Mouse (Mus musculus) forebrain, embryonic 16.5 days (tissue): Measurements from ENCODE around the gene Abce1. TPM values are rescaled to one million over a fixed set of nuclear protein-coding genes. Genes with fewer than 3 reads are reported as not detected.
"Not testable (repeated sequence)": the region's sequence is repeated elsewhere in the genome, so short reads cannot be mapped to it uniquely, and the experiment has no call there.

ENCODE experiments used
- ATAC-seq: fragments of 200-750 bp; cut with Nextera tagmentation; 2 replicates; pipeline ENCODE4 v1.8.0; 2017; ENCODE audit warnings: mild to moderate bottlenecking, moderate library complexity
- H3K27ac ChIP-seq: fragments of 300-500 bp; sonication (generic); 2 replicates; pipeline ENCODE4 v1.5.1; 2014; ENCODE audit warnings: low read length, control low read depth
- H3K27me3 ChIP-seq: fragments of 300-500 bp; sonication (generic); replicated peaks from 2 replicates; pipeline ENCODE4 v1.6.1; 2014; ENCODE audit warnings: low read length; ENCODE audit not compliant: control insufficient read depth, insufficient read depth
- H3K36me3 ChIP-seq: fragments of 300-500 bp; sonication (generic); 2 replicates; pipeline ENCODE4 v1.6.1; 2014; ENCODE audit not compliant: control insufficient read depth, insufficient read depth
- H3K4me1 ChIP-seq: fragments of 300-500 bp; sonication (generic); replicated peaks from 2 replicates; pipeline ENCODE4 v1.6.1; 2014; ENCODE audit warnings: low read length; ENCODE audit not compliant: control insufficient read depth, insufficient read depth
- H3K4me2 ChIP-seq: fragments of 300-500 bp; sonication (generic); 2 replicates; pipeline ENCODE4 v1.6.1; 2014; ENCODE audit warnings: mild to moderate bottlenecking, low read length, control low read depth
- H3K4me3 ChIP-seq: fragments of 300-500 bp; sonication (generic); replicated peaks from 2 replicates; pipeline ENCODE4 v1.5.1; 2014; ENCODE audit warnings: mild to moderate bottlenecking, low read length, control low read depth
- H3K9ac ChIP-seq: fragments of 300-500 bp; sonication (generic); replicated peaks from 2 replicates; pipeline ENCODE4 v1.6.1; 2014; ENCODE audit warnings: low read depth, low read length, control low read depth
- H3K9me3 ChIP-seq: fragments of 300-500 bp; sonication (generic); 2 replicates; pipeline ENCODE4 v1.6.1; 2016; ENCODE audit warnings: low read length; ENCODE audit not compliant: control insufficient read depth
- WGBS: fragments of 180-500 bp; shearing (Covaris S2); extraction: QIAGEN DNeasy Blood & Tissue Kit; methylation state at CpG from one replicate; pipeline ENCODE4 v1.1.7; 2014; 5-methylcytosine and 5-hydroxymethylcytosine counted together
- polyA plus RNA-seq: library from polyadenylated mRNA; unstranded; fragments of >200 nt; fragmentation: Nextera tagmentation; extraction: Ambion mirVana; gene quantifications from 2 replicates; pipeline ENCODE4 v1.2.1, GENCODE M21; 2015

Abce1 gene
- polyA plus RNA-seq, 1 experiment from 2014 or later = 92.5 TPM

- no peaks in the 10 kb centered on the region for H3K9me3 ChIP-seq
- 57% methylated on average over 5 of the region's 6 CpGs for WGBS
- peaks cover 6% of the 10 kb centered on the region for H3K4me1 ChIP-seq
- no peak overlapping the region for H3K4me3 ChIP-seq
- H3K4me2 ChIP-seq = peak overlapping the region; percentile 42
- ATAC-seq = no peak
- no peaks in the 10 kb centered on the region for H3K27me3 ChIP-seq
- no peak overlapping the region for H3K9ac ChIP-seq
- H3K36me3 ChIP-seq = peaks cover 3% of the 10 kb centered on the region; the same call in 1 of the 2 replicates
- no peak overlapping the region for H3K27ac ChIP-seq
Measured at GRCm38 (mm10) chr8:79712676-79713075, 1.1 kb upstream of the Abce1 start.

- no peak for ATAC-seq
- Histone ChIP-seq H3K36me3 (peaks cover 27% of the 10 kb centered on the region), H3K27ac (no peak overlapping the region), H3K9me3 (no peaks in the 10 kb centered on the region), H3K4me3 (no peak overlapping the region), H3K27me3 (no peaks in the 10 kb centered on the region), H3K9ac (no peak overlapping the region), H3K4me2 (no peak overlapping the region), H3K4me1 (no peaks in the 10 kb centered on the region)
- WGBS = 95% methylated on average over 3 of the region's 3 CpGs
Measured at GRCm38 (mm10) chr8:79706687-79707086, 4.9 kb downstream of the Abce1 start.

GRCm38 (mm10) chr8:79692531-79692930 is 19.0 kb downstream of the Abce1 start:
- no peaks in the 10 kb centered on the region for H3K4me1 ChIP-seq
- WGBS = 81% methylated on average over 2 of the region's 2 CpGs
- no peaks in the 10 kb centered on the region for H3K9me3 ChIP-seq
- peaks cover 35% of the 10 kb centered on the region for H3K36me3 ChIP-seq
- H3K27ac ChIP-seq = no peak overlapping the region
- no peak overlapping the region for H3K9ac ChIP-seq
- no peak for ATAC-seq
- H3K27me3 ChIP-seq = no peaks in the 10 kb centered on the region
- H3K4me3 ChIP-seq = no peak overlapping the region
- H3K4me2 ChIP-seq = no peak overlapping the region

- peaks cover 39% of the 10 kb centered on the region for H3K36me3 ChIP-seq
- not testable (repeated sequence) for H3K9ac ChIP-seq, H3K4me3 ChIP-seq, H3K4me2 ChIP-seq, ATAC-seq, H3K27ac ChIP-seq, H3K9me3 ChIP-seq, H3K4me1 ChIP-seq, H3K27me3 ChIP-seq
- 96% methylated on average over 3 of the region's 5 CpGs for WGBS
Measured at GRCm38 (mm10) chr8:79685927-79686326, 25.6 kb downstream of the Abce1 start.

GRCm38 (mm10) chr8:79680965-79681364 is 30.6 kb downstream of the Abce1 start:
- H3K27ac ChIP-seq = no peak overlapping the region
- peak; percentile 41; the same call in 1 of the 2 replicates for ATAC-seq
- H3K27me3 ChIP-seq = no peaks in the 10 kb centered on the region
- no peaks in the 10 kb centered on the region for H3K9me3 ChIP-seq
- H3K9ac ChIP-seq = 0 out of 2 replicates have a peak overlapping the region, but pooled peaks have one; percentile 32
- 49% methylated on average over 2 of the region's 2 CpGs for WGBS
- peak overlapping the region; percentile 24 for H3K4me3 ChIP-seq
- H3K36me3 ChIP-seq = peaks cover 12% of the 10 kb centered on the region
- peaks cover 4% of the 10 kb centered on the region; the same call in 1 of the 2 replicates for H3K4me1 ChIP-seq
- peak overlapping the region; percentile 45 for H3K4me2 ChIP-seq

GRCm38 (mm10) chr8:79680555-79680954 is 31.0 kb downstream of the Abce1 start:
- Histone ChIP-seq H3K36me3 (peaks cover 12% of the 10 kb centered on the region), H3K9ac (0 out of 2 replicates have a peak overlapping the region, but pooled peaks have one; percentile 32), H3K27ac (no peak overlapping the region), H3K4me3 (peak overlapping the region; percentile 24), H3K27me3 (no peaks in the 10 kb centered on the region), H3K9me3 (no peaks in the 10 kb centered on the region), H3K4me1 (peaks cover 4% of the 10 kb centered on the region; the same call in 1 of the 2 replicates), H3K4me2 (peak overlapping the region; percentile 45)
- 12% methylated on average over 34 of the region's 34 CpGs for WGBS
- peak; percentile 43 for ATAC-seq

- not testable (repeated sequence) for H3K4me1 ChIP-seq, H3K36me3 ChIP-seq, H3K27me3 ChIP-seq, H3K4me3 ChIP-seq, H3K27ac ChIP-seq, H3K4me2 ChIP-seq, ATAC-seq, H3K9ac ChIP-seq, H3K9me3 ChIP-seq
- WGBS = 49% methylated on average over 10 of the region's 10 CpGs
Measured at GRCm38 (mm10) chr8:79680083-79680482, 31.5 kb downstream of the Abce1 start.

GRCm38 (mm10) chr8:79679005-79679404 is 32.5 kb downstream of the Abce1 start:
- H3K4me3 ChIP-seq = no peak overlapping the region
- ATAC-seq = no peak
- H3K27me3 ChIP-seq = no peaks in the 10 kb centered on the region
- no peak overlapping the region for H3K27ac ChIP-seq
- H3K9me3 ChIP-seq = no peaks in the 10 kb centered on the region
- peaks cover 4% of the 10 kb centered on the region; the same call in 1 of the 2 replicates for H3K4me1 ChIP-seq
- H3K4me2 ChIP-seq = no peak overlapping the region
- peaks cover 7% of the 10 kb centered on the region for H3K36me3 ChIP-seq
- no peak overlapping the region for H3K9ac ChIP-seq
- WGBS = 66% methylated on average over 5 of the region's 5 CpGs

- 85% methylated on average over 4 of the region's 4 CpGs for WGBS
- no peak for ATAC-seq
Measured at GRCm38 (mm10) chr8:79676461-79676860, 35.1 kb downstream of the Abce1 start.

GRCm38 (mm10) chr8:79658715-79659114 is 52.8 kb downstream of the Abce1 start:
- 94% methylated on average over 3 of the region's 4 CpGs for WGBS
- not testable (repeated sequence) for H3K4me3 ChIP-seq
- peaks cover 13% of the 10 kb centered on the region for H3K36me3 ChIP-seq

More at GRCm38 (mm10) chr8:79676461-79676860, 35.1 kb downstream of the Abce1 start:
- Histone ChIP-seq H3K4me1 (peaks cover 4% of the 10 kb centered on the region; the same call in 1 of the 2 replicates), H3K9ac (no peak overlapping the region), H3K4me2 (no peak overlapping the region), H3K9me3 (no peaks in the 10 kb centered on the region), H3K27me3 (no peaks in the 10 kb centered on the region), H3K4me3 (no peak overlapping the region), H3K27ac (no peak overlapping the region), H3K36me3 (peaks cover 11% of the 10 kb centered on the region)

More at GRCm38 (mm10) chr8:79658715-79659114, 52.8 kb downstream of the Abce1 start:
- H3K9ac ChIP-seq, H3K4me2 ChIP-seq, ATAC-seq, H3K9me3 ChIP-seq, H3K27me3 ChIP-seq, H3K4me1 ChIP-seq, H3K27ac ChIP-seq: not testable (repeated sequence)
